Mouse (Mus musculus) megakaryocyte, adult 5-6 weeks (primary cell): ENCODE data around the gene BC052040. TPM values are rescaled to one million over a fixed set of nuclear protein-coding genes. Genes with fewer than 3 reads are reported as not detected.

Experiments used
- ATAC-seq: 2 replicates; pipeline ENCODE4 v1.8.0; 2016; ENCODE audit warnings: mild to moderate bottlenecking, inconsistent platforms; ENCODE audit not compliant: poor library complexity, severe bottlenecking
- total RNA-seq, 2 experiments: library from RNA; stranded (forward) in 1 of 2; stranded (reverse) in 1 of 2; fragments of 153-499, 151-499 nt in 1 of 2; fragments of 221-1000, 200-1000 nt in 1 of 2; gene quantifications; 2 replicates each; pipeline versions ENCODE4 v1.2.3 to v1.2.4; 2015 to 2017

BC052040 gene
- total RNA-seq (2015) (12.9 and 15.3 TPM in 2 replicates), total RNA-seq (2017) (2.8 and 3.6 TPM in 2 replicates)

DNA sequence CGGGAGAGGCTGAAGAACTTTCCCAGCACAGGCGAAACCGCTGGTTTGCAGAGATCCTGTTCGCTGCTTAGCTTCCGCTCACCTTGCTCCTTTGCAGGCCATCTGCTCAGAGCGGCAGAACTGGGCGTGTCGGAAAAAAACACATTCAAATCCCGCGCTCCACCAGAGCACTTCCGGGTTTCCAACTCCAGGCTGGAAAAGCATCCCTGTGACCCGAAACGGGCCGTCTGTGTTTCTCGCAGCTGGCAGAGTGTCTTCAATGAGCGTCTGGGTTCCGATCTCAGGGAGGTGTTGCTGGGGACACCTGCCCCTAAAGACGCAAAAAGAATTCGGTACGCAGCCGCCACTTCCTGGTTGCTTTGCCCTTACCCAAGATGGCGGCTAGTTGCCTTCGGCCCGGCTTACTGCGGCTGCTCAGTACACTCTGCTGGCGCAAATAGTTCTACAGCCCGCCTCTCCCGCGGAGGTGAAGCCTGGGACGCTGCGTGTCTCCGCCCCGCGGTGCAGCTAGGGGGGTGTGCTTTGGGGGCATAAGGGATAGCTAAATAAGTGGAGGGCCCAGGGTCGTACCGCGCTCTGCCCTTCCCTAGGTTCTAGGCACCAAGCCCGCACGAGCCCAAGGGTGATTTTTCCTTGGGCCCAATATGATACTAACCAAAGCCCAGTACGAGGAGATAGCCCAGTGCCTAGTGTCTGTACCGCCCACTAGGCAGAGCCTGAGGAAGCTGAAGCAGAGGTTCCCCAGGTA lies at the start of gene BC052040:
Gene BC052040 (plus strand): TSS at position 476 of the 748 bp plus-strand sequence.
- ATAC-seq = peak; percentile 96

DNA sequence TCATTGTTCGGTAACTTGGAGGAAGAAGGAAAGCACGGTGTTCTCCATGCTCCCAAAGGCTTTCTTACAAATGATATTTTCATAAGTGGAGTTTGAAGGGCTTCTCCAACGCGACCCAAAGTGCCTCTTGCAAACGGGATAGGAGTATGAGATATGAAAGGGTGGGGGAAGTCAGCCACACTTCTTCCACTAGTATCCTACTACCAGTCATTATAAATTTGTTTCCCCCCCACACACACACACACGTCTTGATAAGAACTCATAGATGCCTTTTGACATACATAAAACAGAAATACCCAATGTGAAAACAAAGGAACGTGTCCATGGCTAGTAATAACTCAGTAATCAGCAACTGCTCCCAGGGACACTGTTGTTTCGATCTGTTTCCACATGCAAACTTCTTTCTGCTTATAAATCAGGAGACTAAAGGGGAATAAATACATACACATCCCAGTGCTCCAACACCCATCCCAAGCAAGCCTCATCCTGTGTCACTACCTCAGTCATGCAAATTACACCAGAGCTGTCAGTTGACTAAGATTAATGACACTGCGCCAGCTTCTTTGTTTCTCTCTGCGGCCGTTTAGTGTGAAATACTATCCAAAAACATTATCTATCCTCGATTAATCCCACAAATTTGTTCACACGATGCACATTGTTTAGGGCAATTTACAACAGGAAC lies 43.4 kb upstream of the BC052040 start:
- ATAC-seq = no peak

DNA sequence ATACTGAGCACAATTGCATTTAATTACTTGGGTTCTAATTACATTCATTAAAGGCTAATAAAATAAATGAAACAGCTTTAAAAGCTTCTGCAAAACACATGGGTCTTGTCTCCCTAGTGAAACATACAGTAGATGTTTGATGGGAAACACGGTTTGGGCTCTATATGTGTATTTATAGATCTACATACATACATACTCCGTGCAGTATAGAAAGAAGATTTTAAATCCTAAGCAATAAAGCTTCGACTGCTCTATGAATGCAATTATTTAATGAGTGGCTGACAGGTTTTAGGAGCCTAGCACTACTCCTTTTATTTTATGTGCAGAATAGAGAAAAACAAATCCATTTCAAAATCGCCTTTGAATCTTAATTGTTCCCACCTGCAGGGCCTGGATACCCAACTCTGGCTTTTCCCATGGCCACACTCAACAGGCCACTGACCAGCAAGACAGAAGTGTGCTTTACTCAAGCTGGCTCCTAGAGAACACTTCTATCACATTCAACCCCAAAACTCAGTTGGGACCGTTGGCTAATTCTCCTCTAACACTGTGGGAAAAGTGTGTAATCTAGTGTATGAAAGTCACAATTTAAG lies 42.7 kb upstream of the BC052040 start:
- no peak for ATAC-seq

DNA sequence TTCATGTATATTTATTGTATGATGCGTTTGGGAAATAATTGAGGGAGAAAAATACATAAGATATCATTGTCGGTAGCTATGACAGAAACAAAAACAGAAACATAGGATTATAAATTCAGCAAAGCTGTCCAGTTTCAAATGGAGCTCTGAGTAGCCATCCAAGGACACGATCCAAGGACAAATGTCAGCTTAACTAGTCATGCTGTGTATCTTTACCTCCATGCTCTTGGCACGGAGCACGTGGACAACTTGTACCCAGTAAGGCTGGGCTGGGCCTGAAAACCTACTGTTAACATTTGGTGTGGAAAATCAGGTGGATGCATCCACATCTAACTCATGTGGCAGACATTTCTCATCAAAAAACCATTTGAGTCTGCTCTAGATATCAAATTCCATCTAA lies 41.8 kb upstream of the BC052040 start:
- ATAC-seq = no peak

DNA sequence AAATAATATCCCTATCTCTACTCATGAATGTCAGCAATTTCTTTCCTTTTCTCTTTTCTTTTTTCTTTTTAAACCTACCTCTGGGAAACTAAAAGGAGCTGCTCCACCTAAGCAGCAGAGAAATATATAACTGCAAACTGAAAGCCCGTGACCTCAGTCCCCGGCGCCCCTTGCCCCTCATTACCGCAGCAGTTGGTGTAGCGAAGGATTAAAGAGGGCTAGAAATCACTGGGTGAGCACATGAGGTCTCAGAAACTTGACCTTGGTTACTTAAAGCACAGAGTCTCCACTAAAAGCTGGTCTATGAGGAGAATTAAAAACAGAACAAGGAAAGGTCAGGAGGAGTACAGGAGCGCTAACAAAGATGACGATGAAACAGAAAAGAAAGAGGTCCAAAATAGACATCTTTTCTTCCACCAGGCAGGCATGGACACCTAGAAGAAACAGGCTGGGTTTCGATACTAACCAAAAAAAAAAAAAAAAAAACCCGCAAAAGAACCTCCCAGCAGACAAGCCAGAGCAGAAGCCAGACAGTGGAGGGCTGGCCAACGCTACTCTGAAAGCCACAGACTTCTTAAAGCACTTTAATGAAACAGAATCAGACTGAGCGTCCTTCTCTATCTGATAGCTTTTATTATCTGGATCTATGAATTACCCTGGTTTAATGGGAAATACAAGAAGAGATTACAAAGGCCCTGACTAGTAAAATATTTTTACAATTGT lies 39.0 kb upstream of the BC052040 start:
- ATAC-seq = no peak

DNA sequence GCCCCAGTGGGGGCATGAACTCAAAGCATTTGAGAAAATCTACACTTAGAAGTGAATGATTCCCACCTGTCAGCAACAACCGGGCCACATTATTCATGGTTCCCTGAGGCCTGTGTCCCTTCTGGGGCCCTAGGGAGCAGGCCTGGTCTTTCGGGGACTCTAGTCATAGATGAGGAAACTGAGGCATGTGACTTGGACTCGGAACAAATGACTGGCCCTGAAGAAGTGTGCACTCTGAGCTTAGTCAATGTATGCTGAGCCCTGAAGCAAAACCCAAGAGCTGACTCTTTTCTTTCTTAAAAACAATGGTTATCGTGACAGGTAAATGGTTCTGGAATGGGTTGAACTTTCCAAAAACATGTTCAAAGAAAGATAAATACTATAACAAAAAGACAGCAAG lies 38.3 kb upstream of the BC052040 start:
- ATAC-seq = no peak

DNA sequence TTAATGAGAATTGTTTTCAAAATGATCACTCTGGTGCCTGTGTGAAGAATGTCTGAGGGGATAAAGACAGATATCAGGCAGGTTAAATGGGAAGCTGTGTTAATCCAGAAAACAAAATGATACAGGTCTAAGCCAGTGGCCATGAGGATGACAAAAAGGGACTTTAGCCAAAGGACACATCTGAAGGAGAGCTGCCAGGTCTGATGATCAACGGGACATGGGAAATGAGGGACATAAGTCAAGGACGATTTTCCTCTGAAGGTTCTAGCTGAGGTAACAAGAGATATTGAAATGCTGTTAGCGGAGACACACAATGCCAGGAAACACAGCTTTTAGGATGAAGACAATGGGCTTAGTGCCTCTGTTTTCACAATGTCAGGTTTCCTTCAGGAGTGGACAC lies 29.6 kb upstream of the BC052040 start:
- no peak for ATAC-seq

DNA sequence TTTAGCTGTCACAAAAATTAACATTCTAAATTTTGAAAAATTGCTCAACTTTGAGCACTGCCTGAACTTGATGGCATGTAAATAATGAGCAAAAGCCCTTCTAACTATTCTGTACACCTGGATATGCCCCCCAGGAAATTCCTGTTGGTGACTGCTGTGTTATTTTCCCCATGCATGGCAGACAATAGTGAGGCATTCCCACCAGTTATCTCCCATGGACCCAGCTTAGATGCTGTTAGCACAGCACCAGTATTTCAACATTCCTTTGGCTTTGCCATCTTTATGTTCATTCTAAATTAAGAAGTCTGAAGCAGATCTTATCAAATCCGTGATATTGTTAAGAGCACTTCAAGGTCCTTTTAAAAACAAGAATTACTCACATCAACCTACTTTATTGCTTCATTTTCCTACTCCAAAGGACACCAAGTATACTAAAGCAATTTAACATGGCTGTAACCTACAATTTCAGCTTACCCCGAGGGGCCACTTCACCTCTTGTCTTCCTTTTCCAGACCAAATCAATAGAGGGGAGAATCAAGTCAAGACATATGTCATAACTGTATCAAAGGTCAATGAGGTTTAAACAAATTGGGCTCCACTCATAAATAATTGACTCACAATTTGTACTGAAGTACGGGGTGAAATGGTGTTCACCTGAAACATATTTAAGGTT lies 19.2 kb upstream of the BC052040 start:
- no peak for ATAC-seq

DNA sequence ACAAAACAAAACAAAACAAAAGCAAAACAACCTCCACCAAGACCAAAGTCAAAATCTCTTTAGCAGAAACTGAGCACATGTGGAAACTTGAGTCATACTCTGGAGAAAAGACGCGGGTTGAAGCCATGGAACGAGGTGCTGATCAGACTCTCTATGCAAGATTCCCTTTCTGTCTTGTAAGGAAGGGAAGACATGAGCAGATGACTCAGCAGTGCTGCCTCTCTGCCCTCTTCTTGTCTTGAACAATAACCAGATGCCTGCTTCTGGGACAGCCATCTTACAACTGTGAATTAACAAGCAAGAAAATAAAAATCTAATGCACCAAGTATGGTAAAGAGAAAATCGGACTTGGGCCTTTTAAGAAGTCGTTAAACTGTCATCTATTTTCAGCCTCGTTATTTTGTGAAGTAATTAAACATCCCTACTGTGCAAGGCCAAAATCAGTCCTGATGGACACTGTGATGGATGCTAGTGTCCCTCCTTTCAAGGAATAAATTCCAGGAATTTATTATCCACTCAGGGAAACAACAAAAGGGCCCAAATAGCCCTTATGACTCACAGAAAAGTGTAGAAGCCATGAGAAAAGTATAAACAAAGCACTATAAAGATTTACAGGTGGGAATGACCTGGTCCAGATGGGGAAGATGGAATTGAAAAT lies 18.0 kb upstream of the BC052040 start:
- no peak for ATAC-seq

DNA sequence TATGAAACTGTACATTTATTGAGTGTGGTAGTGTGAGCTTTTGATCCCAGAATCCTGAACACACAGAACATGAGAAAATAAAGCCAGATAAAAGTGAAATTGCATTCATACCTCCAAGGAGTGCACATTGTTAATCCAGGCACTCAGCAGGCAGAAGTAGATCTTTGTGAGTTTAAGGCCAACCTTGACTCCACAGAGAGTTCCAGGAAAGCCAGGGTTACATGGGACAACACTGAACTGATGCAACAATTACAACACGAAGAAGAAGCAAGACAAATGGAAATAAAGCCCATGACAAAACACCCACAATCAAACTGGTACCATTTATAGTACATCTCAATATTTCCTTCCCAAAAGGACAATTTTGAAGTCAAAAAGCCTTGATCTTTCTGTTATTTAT lies 9.5 kb upstream of the BC052040 start:
- no peak for ATAC-seq

DNA sequence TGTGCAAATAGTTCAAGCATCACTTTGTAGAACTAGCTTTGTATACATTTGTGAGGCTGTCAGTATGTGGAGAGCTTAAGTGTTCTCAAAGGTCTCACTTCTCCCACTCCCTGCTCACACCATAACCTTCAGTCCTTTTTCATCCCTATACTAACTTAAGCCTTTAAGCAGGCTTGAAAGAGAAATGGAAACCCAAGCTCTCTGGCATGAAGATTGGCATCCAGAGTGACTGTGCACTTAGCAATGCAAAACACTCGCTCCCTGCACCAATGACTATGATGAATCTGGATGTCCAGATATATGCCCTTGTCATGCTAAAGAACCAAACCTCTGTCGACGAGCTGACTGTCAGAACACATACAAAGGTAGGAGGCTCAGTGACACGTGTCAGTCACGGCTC lies 6.7 kb upstream of the BC052040 start:
- no peak for ATAC-seq

DNA sequence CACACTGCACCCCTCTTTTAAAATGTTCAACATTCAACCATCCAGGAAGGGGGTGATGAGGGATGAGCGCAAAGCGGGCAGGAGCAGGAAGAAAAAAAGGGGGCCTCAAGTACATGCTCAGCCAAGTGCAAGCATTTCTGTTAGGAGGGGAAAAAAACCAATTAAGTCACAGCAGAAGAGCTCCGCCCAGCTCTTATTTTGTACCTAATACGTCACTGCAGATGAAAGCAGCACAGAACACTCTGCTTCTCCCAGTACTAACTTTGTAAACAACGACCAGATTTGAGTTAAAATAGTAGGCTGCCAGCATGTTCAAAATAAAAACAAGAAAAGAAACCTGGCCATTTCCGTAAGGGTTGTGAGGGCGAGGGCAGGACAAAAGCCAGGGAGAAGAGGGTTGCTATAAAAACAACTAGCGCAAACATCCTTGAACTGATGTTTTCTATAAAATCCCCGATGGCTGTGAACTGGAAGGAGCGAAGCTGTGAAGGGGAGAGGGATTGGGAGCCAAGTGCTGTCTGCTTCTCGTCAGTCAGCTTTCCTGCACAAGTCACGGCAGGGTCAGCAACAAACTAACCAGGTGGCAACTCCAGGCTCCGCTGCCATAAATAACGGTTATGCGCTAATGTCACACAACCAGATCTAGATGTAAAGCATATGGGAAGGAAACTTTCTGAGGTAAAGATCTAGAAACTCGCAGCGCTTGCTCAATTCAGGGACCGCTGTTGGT lies 2.2 kb upstream of the BC052040 start:
- no peak for ATAC-seq

DNA sequence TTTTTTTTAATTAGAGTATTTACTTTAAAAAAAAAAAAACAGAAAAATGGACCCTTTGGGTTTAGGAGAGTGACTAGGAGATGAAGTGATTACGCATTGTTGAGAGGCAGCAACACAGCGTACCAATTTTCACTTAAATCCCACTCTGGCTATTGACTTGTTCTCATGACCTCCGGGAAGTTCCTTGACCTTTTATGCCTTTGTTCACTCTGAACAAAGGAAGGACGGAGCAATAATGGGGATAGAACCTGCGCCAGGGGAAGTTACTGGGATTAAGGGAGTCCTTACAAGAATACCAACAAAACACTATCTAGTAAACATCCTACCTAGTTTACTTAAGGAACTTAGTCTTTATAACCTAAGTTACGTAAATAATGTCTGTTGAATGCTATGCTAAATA lies 1.5 kb upstream of the BC052040 start:
- no peak for ATAC-seq

DNA sequence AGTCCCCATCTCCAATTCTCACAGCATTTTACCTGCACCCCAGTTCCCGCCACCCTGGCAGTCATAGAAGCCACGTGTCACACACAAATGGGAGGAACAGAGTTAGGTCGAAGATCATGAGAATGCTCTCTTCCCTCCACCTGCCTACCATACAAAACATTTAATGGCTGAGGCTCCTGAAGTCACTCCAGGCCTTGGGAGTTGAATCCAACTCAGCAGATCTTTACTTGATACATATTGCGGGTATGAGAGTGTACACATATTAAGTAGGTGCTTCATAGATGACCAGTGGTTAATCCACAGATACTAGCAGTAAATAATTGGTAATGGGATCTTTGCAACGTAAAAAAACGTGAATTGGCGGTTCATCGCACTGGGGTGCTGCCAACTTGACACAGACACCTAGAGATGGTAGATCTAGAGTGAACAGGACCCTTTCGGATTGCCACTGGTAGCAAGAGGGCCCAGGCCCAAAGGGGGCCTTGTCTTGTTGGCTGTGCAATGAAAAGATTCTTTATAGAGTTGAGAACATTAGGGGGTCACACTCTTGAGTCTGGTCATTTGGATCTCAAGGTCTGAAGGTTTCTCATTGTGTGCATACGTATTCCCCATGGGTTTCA lies 583 bp downstream of the BC052040 start:
- ATAC-seq = no peak

DNA sequence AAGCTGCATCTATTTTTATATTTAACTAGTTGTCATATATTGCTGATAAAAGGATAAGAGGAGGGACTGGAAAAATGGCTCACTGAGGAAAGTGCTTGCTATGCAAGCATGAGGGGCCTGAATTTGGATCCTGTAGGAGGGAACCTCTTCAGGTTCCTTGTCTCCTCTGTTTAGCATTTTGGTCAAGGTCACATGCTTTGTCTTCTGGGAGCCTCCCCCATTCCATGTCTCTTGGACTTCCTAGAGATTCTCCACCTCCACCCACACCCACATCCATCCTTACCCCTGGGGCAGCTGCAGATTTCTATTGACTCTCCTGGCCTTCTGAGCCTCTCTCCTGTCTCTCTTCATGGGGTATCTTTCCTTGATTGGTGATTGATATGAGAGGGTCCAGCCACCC lies 2.3 kb downstream of the BC052040 start:
- no peak for ATAC-seq

DNA sequence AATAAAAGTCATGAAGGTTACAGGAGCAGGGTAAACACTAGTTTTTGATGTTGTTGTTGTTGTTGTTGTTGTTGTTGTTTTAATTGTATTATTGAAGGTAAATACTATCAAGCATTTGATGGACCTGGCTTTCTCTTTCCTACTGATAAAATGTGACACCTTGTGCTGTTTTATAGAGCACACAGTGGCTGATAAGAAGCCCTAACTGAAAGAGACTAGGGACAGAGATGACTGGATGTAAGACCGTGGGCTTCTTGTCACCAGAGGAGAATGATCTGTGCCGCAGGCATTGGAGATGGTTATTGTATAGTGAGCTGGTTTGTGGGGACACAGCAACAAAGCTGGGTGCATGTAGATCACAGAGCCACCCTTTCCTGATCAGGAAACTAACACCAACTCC lies 9.1 kb downstream of the BC052040 start:
- no peak for ATAC-seq

DNA sequence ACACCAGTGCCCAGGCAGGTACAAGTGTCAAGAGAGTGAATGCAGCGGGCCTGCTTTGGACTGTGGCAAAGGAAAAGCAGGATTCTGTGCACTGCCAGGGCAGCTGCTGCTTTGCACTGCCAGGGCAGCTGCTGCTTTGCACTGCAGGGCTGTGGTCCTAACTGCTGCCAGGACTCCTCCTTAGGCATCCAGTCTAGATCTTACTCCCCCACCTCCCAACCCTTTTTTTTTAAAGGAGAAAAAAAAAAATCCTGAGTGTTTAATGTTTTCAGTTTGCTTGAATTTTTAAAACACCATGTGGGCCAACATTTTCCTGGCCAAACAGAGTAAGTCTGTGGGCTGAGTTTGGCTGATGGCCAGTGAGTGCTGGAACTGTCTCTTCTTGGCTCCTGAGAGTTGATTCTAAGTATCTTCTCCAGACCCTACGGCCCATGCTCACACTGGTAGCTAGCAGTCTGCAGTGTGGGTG lies 11.2 kb downstream of the BC052040 start:
- no peak for ATAC-seq

DNA sequence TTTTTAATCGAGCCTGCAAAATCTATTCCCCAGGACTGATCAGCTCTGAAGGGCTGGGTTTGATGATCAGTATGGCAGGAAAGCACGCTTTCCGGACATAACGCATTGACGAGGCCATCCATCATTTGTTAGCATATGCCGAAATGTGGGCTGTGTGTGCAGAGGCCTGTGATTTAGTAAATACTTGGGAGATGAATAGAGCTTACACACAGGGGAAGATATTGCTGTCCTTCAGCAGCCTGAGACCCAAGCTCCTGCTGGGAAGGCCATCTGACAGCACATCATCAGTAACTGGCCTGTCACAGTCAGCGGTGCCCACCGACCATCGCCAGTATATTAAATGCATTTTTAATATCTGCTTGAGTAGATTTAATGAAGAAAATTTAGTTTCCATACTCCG lies 15.5 kb downstream of the BC052040 start:
- no peak for ATAC-seq

DNA sequence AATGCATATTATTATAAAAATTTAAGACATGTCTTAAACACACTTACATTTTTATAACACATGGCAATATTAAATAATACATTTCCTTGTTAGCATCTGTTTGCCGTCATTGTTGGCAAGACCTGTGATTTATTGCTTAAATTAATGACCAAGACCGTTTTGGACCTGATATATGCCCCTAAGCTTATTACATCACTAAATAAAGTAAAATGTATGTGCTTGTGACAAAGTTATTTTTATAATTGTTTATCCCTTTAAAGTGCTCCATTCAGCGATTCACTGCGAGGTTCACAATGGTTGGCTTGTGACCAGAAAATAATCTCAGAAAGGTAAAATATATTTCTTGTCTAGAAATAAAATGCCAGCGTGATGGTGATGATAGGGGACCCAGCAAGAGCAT lies 16.8 kb downstream of the BC052040 start:
- no peak for ATAC-seq
